Mouse (Mus musculus): ENCODE data around the gene Nrg3. TPM values are rescaled to one million over a fixed set of nuclear protein-coding genes. Genes with fewer than 3 reads are reported as not detected.

Nrg3 gene
- polyA plus RNA-seq, 1 experiment from 2014 or later = 0.28 TPM

- 65% methylated on average over 1 of the region's 1 CpGs for WGBS
- Histone ChIP-seq H3K4me3 (ENCODE audit: low read length) (no peak overlapping the region), H3K27ac (ENCODE audit: low read length) (no peak overlapping the region), H3K4me2 (ENCODE audit: low read depth, low read length) (no peak overlapping the region), H3K4me1 (ENCODE audit: control insufficient read depth, insufficient read depth, low read length) (no peaks in the 10 kb centered on the region), H3K36me3 (ENCODE audit: control insufficient read depth, insufficient read depth, low read length) (no peaks in the 10 kb centered on the region), H3K9me3 (ENCODE audit: control insufficient read depth, low read length) (no peaks in the 10 kb centered on the region), H3K27me3 (replicated peaks; ENCODE audit: control insufficient read depth, insufficient read depth, low read length) (no peaks in the 10 kb centered on the region), H3K9ac (ENCODE audit: low read depth, low read length) (no peak overlapping the region)
- no peak for ATAC-seq
These were observed 433.8 kb downstream of the Nrg3 start for GRCm38 (mm10) chr14:39039046-39039445.

- H3K27ac ChIP-seq (ENCODE audit: low read length) = no peak overlapping the region
- no peaks in the 10 kb centered on the region for H3K36me3 ChIP-seq (ENCODE audit: control insufficient read depth, insufficient read depth, low read length)
- WGBS = 94% methylated on average over 3 of the region's 3 CpGs
- no peak overlapping the region for H3K4me2 ChIP-seq (ENCODE audit: low read depth, low read length)
- H3K9me3 ChIP-seq (ENCODE audit: control insufficient read depth, low read length) = no peaks in the 10 kb centered on the region
- no peak overlapping the region for H3K9ac ChIP-seq (ENCODE audit: low read depth, low read length)
- H3K4me1 ChIP-seq (ENCODE audit: control insufficient read depth, insufficient read depth, low read length) = no peaks in the 10 kb centered on the region
- no peak overlapping the region for H3K4me3 ChIP-seq (ENCODE audit: low read length)
- no peaks in the 10 kb centered on the region for H3K27me3 ChIP-seq (replicated peaks; ENCODE audit: control insufficient read depth, insufficient read depth, low read length)
- no peak for ATAC-seq
These were observed 438.4 kb downstream of the Nrg3 start for GRCm38 (mm10) chr14:39034482-39034881.

DNA sequence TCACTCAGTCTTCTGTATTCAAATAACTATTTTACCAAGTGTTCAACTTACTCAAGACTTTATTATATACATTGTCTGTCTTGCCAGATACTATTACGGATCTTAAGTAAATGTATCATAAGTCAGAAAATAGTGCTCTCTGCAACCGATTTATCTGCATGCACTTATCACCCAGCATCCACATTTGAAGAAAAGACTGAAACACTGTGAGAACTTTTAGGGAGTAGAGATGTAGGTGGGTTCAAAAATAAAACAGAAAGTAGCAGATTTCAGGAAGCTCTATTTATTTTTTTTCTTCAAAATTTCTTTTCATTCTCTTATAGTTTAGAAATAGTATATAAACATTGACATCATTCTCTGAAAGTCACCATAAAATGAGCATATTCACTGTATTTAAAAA lies 449.8 kb downstream of the Nrg3 start:
- no peak for ATAC-seq
- no peak overlapping the region for H3K4me3 ChIP-seq (ENCODE audit: low read length)
- H3K36me3 ChIP-seq (ENCODE audit: control insufficient read depth, insufficient read depth, low read length) = no peaks in the 10 kb centered on the region
- no peak overlapping the region for H3K9ac ChIP-seq (ENCODE audit: low read depth, low read length)
- no peaks in the 10 kb centered on the region for H3K27me3 ChIP-seq (replicated peaks; ENCODE audit: control insufficient read depth, insufficient read depth, low read length)
- H3K9me3 ChIP-seq (ENCODE audit: control insufficient read depth, low read length) = no peaks in the 10 kb centered on the region
- WGBS = 69% methylated on average over 2 of the region's 2 CpGs
- no peak overlapping the region for H3K27ac ChIP-seq (ENCODE audit: low read length)
- no peak overlapping the region for H3K4me2 ChIP-seq (ENCODE audit: low read depth, low read length)
- H3K4me1 ChIP-seq (ENCODE audit: control insufficient read depth, insufficient read depth, low read length) = no peaks in the 10 kb centered on the region

DNA sequence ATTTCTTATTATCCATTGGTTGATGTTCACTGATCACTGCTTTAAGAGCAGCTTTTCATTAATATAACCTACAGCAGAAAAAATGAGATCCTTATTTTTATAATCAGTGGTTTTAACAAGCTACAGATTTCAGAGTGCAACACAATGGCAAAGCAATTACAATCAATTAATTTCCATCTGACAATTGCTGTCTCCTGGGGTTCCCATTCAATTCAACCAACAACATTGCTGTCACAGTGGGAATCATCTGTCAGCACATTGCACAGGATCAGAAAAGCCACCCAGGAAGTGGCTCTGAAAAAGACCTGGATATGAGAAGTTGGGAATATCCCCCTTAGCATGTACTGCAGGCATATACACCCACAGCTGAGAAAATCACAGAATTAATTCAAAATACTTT lies 458.8 kb downstream of the Nrg3 start:
- no peak for ATAC-seq
- Histone ChIP-seq H3K27ac (ENCODE audit: low read length) (no peak overlapping the region), H3K9me3 (ENCODE audit: control insufficient read depth, low read length) (no peaks in the 10 kb centered on the region), H3K9ac (ENCODE audit: low read depth, low read length) (no peak overlapping the region), H3K4me1 (ENCODE audit: control insufficient read depth, insufficient read depth, low read length) (no peaks in the 10 kb centered on the region), H3K36me3 (ENCODE audit: control insufficient read depth, insufficient read depth, low read length) (no peaks in the 10 kb centered on the region), H3K4me3 (ENCODE audit: low read length) (no peak overlapping the region), H3K4me2 (ENCODE audit: low read depth, low read length) (no peak overlapping the region), H3K27me3 (replicated peaks; ENCODE audit: control insufficient read depth, insufficient read depth, low read length) (no peaks in the 10 kb centered on the region)

DNA sequence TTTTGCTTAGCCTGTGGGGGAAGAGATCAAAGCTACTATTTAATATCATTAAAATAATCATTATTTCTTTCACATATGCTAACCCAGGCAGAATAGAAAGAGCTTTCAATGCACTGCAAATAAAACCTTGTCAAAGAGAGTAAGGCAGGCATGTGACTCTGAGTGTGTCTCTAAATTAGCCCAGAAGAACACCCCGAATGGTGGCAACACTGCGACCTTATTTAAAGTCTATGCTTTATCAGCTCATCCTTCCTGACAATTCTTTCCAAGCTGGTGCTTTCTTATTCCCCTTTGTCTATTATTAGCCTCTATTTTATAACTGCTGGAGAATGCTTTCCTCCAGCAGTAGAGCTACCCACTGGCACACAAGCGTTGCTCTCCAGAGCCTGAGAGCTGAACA lies 475.0 kb downstream of the Nrg3 start:
- Histone ChIP-seq H3K27ac (ENCODE audit: low read length) (no peak overlapping the region), H3K4me1 (ENCODE audit: control insufficient read depth, insufficient read depth, low read length) (no peaks in the 10 kb centered on the region), H3K9me3 (ENCODE audit: control insufficient read depth, low read length) (no peaks in the 10 kb centered on the region), H3K4me3 (ENCODE audit: low read length) (no peak overlapping the region), H3K27me3 (replicated peaks; ENCODE audit: control insufficient read depth, insufficient read depth, low read length) (no peaks in the 10 kb centered on the region), H3K36me3 (ENCODE audit: control insufficient read depth, insufficient read depth, low read length) (no peaks in the 10 kb centered on the region), H3K4me2 (ENCODE audit: low read depth, low read length) (no peak overlapping the region), H3K9ac (ENCODE audit: low read depth, low read length) (no peak overlapping the region)
- WGBS = 79% methylated on average over 3 of the region's 3 CpGs
- ATAC-seq = no peak

DNA sequence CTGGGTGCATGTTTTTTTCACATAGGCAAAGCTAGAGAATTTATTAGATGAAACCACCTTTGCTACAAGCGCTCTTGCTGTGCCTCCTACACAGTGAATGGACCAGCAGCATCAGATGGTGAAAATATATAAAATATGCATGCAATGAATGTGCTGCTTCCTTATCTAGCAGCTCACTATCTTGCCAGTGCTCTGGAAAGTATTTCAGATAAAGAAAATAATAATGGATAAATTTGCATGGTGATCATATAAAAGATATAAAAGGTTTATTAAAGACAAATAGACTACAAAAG lies 480.4 kb downstream of the Nrg3 start:
- WGBS = 93% methylated on average over 1 of the region's 1 CpGs
- H3K36me3 ChIP-seq (ENCODE audit: control insufficient read depth, insufficient read depth, low read length) = no peaks in the 10 kb centered on the region
- no peak for ATAC-seq
- no peak overlapping the region for H3K4me2 ChIP-seq (ENCODE audit: low read depth, low read length)
- no peak overlapping the region for H3K27ac ChIP-seq (ENCODE audit: low read length)
- no peak overlapping the region for H3K9ac ChIP-seq (ENCODE audit: low read depth, low read length)
- H3K4me3 ChIP-seq (ENCODE audit: low read length) = no peak overlapping the region
- no peaks in the 10 kb centered on the region for H3K9me3 ChIP-seq (ENCODE audit: control insufficient read depth, low read length)
- H3K27me3 ChIP-seq (replicated peaks; ENCODE audit: control insufficient read depth, insufficient read depth, low read length) = no peaks in the 10 kb centered on the region
- H3K4me1 ChIP-seq (ENCODE audit: control insufficient read depth, insufficient read depth, low read length) = no peaks in the 10 kb centered on the region

- Histone ChIP-seq H3K4me2 (ENCODE audit: low read depth, low read length) (no peak overlapping the region), H3K36me3 (ENCODE audit: control insufficient read depth, insufficient read depth, low read length) (no peaks in the 10 kb centered on the region), H3K27ac (ENCODE audit: low read length) (no peak overlapping the region), H3K27me3 (replicated peaks; ENCODE audit: control insufficient read depth, insufficient read depth, low read length) (no peaks in the 10 kb centered on the region), H3K9ac (ENCODE audit: low read depth, low read length) (no peak overlapping the region), H3K4me1 (ENCODE audit: control insufficient read depth, insufficient read depth, low read length) (no peaks in the 10 kb centered on the region), H3K9me3 (ENCODE audit: control insufficient read depth, low read length) (no peaks in the 10 kb centered on the region), H3K4me3 (ENCODE audit: low read length) (no peak overlapping the region)
- WGBS = 72% methylated on average over 7 of the region's 7 CpGs
- ATAC-seq = no peak
These were observed 480.9 kb downstream of the Nrg3 start for GRCm38 (mm10) chr14:38991847-38992573.

- no peak overlapping the region for H3K4me2 ChIP-seq (ENCODE audit: low read depth, low read length)
- H3K9me3 ChIP-seq (ENCODE audit: control insufficient read depth, low read length) = no peaks in the 10 kb centered on the region
- H3K9ac ChIP-seq (ENCODE audit: low read depth, low read length) = no peak overlapping the region
- no peak overlapping the region for H3K27ac ChIP-seq (ENCODE audit: low read length)
- 77% methylated on average over 7 of the region's 7 CpGs for WGBS
- no peaks in the 10 kb centered on the region for H3K27me3 ChIP-seq (replicated peaks; ENCODE audit: control insufficient read depth, insufficient read depth, low read length)
- ATAC-seq = no peak
- H3K36me3 ChIP-seq (ENCODE audit: control insufficient read depth, insufficient read depth, low read length) = no peaks in the 10 kb centered on the region
- no peak overlapping the region for H3K4me3 ChIP-seq (ENCODE audit: low read length)
- no peaks in the 10 kb centered on the region for H3K4me1 ChIP-seq (ENCODE audit: control insufficient read depth, insufficient read depth, low read length)
These were observed 513.5 kb downstream of the Nrg3 start for GRCm38 (mm10) chr14:38959367-38959766.

DNA sequence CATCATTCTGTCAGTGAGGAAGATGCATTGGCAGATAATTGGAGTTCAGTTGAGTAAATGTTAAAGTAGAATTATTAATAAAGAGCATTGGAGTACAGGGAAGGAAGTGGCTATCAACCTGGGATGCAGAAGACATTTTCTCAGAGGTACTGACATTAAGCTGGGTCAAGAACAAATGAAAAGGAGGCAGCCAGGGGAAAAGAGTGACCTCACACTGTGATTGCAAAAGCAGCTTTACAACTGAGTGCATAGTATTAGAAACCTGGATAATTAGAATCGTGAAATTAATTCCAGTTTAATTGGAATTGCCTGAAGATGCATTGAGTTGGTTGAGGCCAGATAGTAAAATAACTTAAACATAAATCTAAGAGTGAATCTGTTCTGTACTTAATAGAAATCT lies 535.4 kb downstream of the Nrg3 start:
- no peak for ATAC-seq
- Histone ChIP-seq H3K4me2 (ENCODE audit: low read depth, low read length) (no peak overlapping the region), H3K27me3 (replicated peaks; ENCODE audit: control insufficient read depth, insufficient read depth, low read length) (no peaks in the 10 kb centered on the region), H3K4me1 (ENCODE audit: control insufficient read depth, insufficient read depth, low read length) (no peaks in the 10 kb centered on the region), H3K9ac (ENCODE audit: low read depth, low read length) (no peak overlapping the region), H3K4me3 (ENCODE audit: low read length) (no peak overlapping the region), H3K27ac (ENCODE audit: low read length) (no peak overlapping the region), H3K9me3 (ENCODE audit: control insufficient read depth, low read length) (no peaks in the 10 kb centered on the region), H3K36me3 (ENCODE audit: control insufficient read depth, insufficient read depth, low read length) (no peaks in the 10 kb centered on the region)
- 68% methylated on average over 1 of the region's 1 CpGs for WGBS

DNA sequence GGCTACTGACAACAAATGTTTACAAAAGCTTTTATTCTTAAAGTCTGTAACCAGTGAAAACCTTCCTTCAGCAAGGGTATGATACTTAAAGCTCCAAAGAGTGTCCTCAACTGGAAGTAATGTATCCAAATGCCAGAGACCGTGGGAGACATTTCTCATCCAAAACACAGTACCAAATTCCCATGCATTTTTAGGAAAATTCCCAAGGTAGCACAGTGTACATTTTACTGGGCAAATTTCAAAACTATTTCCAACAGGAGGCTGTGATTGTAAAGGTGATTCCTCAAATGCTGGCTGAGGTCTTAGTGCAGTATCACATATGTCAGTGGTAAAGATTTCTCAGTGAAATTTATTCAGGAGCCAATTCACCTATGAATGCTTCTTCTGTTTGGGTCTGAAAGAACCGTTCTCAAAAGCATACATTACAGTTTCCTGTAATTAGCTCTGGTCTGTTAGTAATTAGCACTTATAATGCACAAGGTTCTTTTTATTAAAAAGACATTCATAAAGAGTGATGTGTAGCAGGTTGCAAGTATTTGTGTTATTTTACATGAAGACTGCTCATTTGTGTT lies 536.3 kb downstream of the Nrg3 start:
- H3K9ac ChIP-seq (ENCODE audit: low read depth, low read length) = no peak overlapping the region
- 70% methylated on average over 2 of the region's 2 CpGs for WGBS
- H3K4me1 ChIP-seq (ENCODE audit: control insufficient read depth, insufficient read depth, low read length) = no peaks in the 10 kb centered on the region
- H3K27ac ChIP-seq (ENCODE audit: low read length) = no peak overlapping the region
- H3K9me3 ChIP-seq (ENCODE audit: control insufficient read depth, low read length) = no peaks in the 10 kb centered on the region
- H3K4me2 ChIP-seq (ENCODE audit: low read depth, low read length) = no peak overlapping the region
- H3K36me3 ChIP-seq (ENCODE audit: control insufficient read depth, insufficient read depth, low read length) = no peaks in the 10 kb centered on the region
- no peaks in the 10 kb centered on the region for H3K27me3 ChIP-seq (replicated peaks; ENCODE audit: control insufficient read depth, insufficient read depth, low read length)
- no peak for ATAC-seq
- no peak overlapping the region for H3K4me3 ChIP-seq (ENCODE audit: low read length)
